Mouse (Mus musculus) spleen, adult 2 months (tissue): ENCODE measurements around the gene Pde4d. TPM values are rescaled to one million over a fixed set of nuclear protein-coding genes. Genes with fewer than 3 reads are reported as not detected.
"Not testable (repeated sequence)": the region's sequence is repeated elsewhere in the genome, so short reads cannot be mapped to it uniquely, and the experiment has no call there.

ENCODE experiments used
- DNase-seq, 2 experiments: peaks; one replicate each; pipeline versions ENCODE4 v3.0.0 to v3.0.0-alpha.2; 2012 to 2021; ENCODE audit warnings: low spot score in 2 of 2, low read depth in 1 of 2
- H3K27ac ChIP-seq: fragments of 200-500 bp; 2 replicates; pipeline ENCODE4 v1.5.1; 2012; ENCODE audit warnings: low read length, inconsistent platforms; ENCODE audit not compliant: insufficient read depth
- H3K27me3 ChIP-seq: fragments of 200-500 bp; 2 replicates; pipeline ENCODE4 v1.6.1; 2012; ENCODE audit warnings: mild to moderate bottlenecking, moderate library complexity, low read length, inconsistent platforms; ENCODE audit not compliant: control insufficient read depth, insufficient read depth
- H3K36me3 ChIP-seq: fragments of 200-500 bp; 2 replicates; pipeline ENCODE4 v1.6.1; 2012; ENCODE audit warnings: mild to moderate bottlenecking, low read length, inconsistent platforms; ENCODE audit not compliant: control insufficient read depth, insufficient read depth
- H3K4me1 ChIP-seq: fragments of 200-500 bp; 2 replicates; pipeline ENCODE4 v1.6.1; 2011; ENCODE audit warnings: inconsistent platforms; ENCODE audit not compliant: control insufficient read depth, insufficient read depth, insufficient read length
- H3K4me3 ChIP-seq: fragments of 200-500 bp; 2 replicates; pipeline ENCODE4 v1.5.1; 2011; ENCODE audit warnings: mild to moderate bottlenecking, inconsistent platforms; ENCODE audit not compliant: insufficient read depth, insufficient read length; ENCODE audit errors: extremely low read depth
- CTCF ChIP-seq: fragments of 200-500 bp; IDR thresholded peaks from 2 replicates; pipeline ENCODE4 v1.5.1; 2011; ENCODE audit warnings: mild to moderate bottlenecking, inconsistent platforms; ENCODE audit not compliant: insufficient read depth, insufficient read length, insufficient replicate concordance; ENCODE audit errors: extremely low read depth
- POLR2A ChIP-seq: fragments of 200-500 bp; IDR thresholded peaks from 2 replicates; pipeline ENCODE4 v1.6.1; 2011; ENCODE audit warnings: low read depth, low read length, inconsistent platforms
- WGBS: fragments of 180-500 bp; shearing (Covaris S2); methylation state at CpG from one replicate; pipeline ENCODE4 v1.1.7; 2018; 5-methylcytosine and 5-hydroxymethylcytosine counted together
- polyA plus RNA-seq: library from polyadenylated mRNA; depleted of rRNA; stranded (reverse); fragments of >200 nt; gene quantifications from 2 replicates; pipeline ENCODE4 v1.2.3, GENCODE M21; 2012

Pde4d gene
- polyA plus RNA-seq, 1 experiment: 4.8 TPM

- Histone ChIP-seq H3K27me3 (no peaks in the 10 kb centered on the region), H3K27ac (no peak overlapping the region), H3K4me1 (no peaks in the 10 kb centered on the region), H3K36me3 (no peaks in the 10 kb centered on the region), H3K4me3 (no peak overlapping the region)
- 78% methylated on average over 5 of the region's 5 CpGs for WGBS
- TF ChIP-seq CTCF: no peak
- peak in 1 of 2 experiments; percentile 16 for DNase-seq
These were observed 272.5 kb downstream of the Pde4d start for GRCm38 (mm10) chr13:108722234-108722633.

DNA sequence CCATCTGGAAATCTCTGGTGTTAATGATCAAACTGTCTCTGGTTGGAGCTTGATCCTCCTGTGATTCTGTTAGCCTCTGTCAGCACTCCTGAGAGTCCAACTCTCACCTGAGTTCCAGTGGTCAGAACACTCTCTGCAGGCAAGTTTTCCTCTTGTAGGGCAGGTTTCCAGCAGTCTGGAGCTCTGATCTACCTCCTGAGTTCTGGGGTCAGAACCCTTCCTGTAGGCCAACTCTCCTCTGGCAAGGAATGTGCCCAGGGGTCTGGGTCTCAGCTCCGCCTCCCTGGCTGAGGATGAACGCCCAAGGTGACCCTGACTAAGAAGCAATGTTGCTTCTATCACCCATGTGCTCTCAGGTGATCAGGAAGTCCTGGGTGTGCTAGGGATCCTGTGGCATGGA lies 284.6 kb downstream of the Pde4d start:
- not testable (repeated sequence) for H3K27ac ChIP-seq, H3K4me1 ChIP-seq, H3K27me3 ChIP-seq, H3K4me3 ChIP-seq, H3K36me3 ChIP-seq, DNase-seq
- WGBS: 77% methylated on average over 2 of the region's 2 CpGs

DNA sequence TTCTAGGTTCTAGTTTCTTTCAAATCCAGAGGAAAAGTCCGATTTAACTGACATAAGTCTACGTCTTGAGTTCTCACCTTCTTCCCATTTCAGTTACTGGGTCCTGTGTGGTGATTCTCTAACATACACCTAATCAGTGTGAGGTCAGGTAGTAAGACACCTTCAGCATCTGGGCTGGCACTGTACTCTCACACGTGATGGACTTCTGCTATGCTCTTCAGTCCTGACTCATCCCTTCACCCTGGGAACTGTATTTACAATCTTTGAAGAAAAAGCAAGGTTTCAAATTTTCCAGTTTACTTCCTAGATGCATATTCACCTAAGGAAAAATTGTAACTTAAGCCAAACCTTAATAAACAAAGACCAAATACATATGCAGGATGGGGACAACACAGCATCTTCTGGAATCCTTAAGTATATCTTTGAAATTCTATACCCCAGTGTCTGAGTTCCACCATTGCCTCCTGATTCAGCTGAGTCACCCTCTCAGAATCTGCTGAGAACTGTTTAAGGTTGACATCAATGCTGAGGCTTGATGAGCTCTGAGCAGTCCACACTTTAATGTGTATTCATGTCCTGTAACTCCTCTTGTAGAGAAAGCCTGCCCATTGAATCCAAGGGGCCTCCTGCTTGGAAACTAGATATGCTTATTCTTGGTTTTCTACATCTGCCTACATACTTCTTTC lies 301.6 kb downstream of the Pde4d start:
- Histone ChIP-seq H3K36me3 (no peaks in the 10 kb centered on the region), H3K4me1 (no peaks in the 10 kb centered on the region), H3K27me3 (no peaks in the 10 kb centered on the region), H3K27ac (no peak overlapping the region), H3K4me3 (no peak overlapping the region)
- TF ChIP-seq CTCF: no peak
- 83% methylated on average over 3 of the region's 3 CpGs for WGBS
- DNase-seq: no peak

DNA sequence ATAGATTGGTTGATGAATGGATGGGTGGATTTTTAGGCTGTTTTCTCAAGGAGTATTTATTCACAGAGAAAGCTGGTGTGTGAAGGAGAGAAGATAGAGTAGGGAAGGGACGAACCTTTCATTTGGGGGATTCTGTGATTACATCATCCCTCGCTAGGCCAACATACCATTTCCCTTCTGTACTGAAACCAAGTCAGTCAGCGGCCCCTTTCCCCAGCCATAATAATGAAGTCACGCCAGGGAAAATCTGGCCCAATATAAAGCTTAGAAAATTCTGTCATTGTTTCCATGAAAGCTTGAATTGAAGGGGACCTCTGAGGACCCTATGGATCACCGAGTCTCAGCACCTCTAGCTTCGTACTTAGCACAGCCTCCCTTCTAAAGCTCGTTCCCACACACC lies 307.7 kb downstream of the Pde4d start:
- TF ChIP-seq CTCF (no peak), POLR2A (no peak)

DNA sequence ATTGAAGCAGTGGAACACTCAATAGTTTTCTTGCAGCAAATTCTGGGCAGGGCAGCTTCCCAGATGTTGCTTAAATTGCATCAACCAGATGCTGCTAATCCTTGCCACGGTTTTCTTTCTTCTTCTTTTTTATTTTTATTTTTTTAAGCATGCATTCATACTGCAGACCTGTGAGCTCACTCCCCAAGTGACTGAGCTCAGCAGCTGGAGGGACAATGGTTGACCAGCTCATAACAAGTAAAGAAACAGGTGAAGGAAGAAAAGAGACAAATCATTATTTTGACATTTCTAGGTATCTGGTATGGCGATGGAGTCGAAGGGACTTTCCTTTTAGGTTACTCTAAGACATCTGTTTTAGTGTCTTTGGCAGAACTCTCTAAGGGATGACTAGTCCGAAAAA lies 308.6 kb downstream of the Pde4d start:
- H3K27ac ChIP-seq: no peak overlapping the region
- no peak overlapping the region for H3K4me3 ChIP-seq
- WGBS: 79% methylated on average over 4 of the region's 4 CpGs
- H3K27me3 ChIP-seq: no peaks in the 10 kb centered on the region
- TF ChIP-seq POLR2A (no peak), CTCF (no peak)
- DNase-seq: no peak
- H3K36me3 ChIP-seq: no peaks in the 10 kb centered on the region
- H3K4me1 ChIP-seq: no peaks in the 10 kb centered on the region

More for the DNA sequence above, 307.7 kb downstream of the Pde4d start:
- no peaks in the 10 kb centered on the region for H3K36me3 ChIP-seq
- DNase-seq: no peak
- no peak overlapping the region for H3K27ac ChIP-seq
- H3K27me3 ChIP-seq: no peaks in the 10 kb centered on the region
- WGBS: 80% methylated on average over 7 of the region's 7 CpGs
- no peaks in the 10 kb centered on the region for H3K4me1 ChIP-seq
- H3K4me3 ChIP-seq: no peak overlapping the region

DNA sequence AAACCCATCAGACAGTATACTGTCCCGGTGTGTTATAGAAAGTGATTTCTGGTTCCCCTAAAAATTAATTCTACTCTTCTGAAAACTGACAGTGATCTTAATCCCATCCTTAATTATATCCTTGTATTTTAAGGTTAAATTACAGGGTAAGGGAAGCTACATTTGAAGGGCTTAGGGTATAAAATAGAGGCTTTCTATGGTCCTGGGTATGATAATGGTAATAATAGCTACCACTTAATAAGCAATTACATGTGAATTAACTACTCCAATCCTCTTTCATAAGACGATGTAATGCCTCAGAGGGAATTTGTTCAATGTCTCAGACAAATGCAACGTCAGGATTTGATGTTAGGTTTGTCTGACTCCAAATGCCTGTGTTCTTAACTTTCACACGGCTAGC lies 309.4 kb downstream of the Pde4d start:
- Histone ChIP-seq H3K36me3 (no peaks in the 10 kb centered on the region), H3K4me1 (no peaks in the 10 kb centered on the region), H3K4me3 (no peak overlapping the region), H3K27ac (no peak overlapping the region), H3K27me3 (no peaks in the 10 kb centered on the region)
- 83% methylated on average over 4 of the region's 4 CpGs for WGBS
- TF ChIP-seq CTCF: no peak
- TF ChIP-seq POLR2A: no peak
- no peak for DNase-seq

- Histone ChIP-seq H3K27ac (no peak overlapping the region), H3K36me3 (no peaks in the 10 kb centered on the region), H3K27me3 (no peaks in the 10 kb centered on the region), H3K4me3 (no peak overlapping the region), H3K4me1 (no peaks in the 10 kb centered on the region)
- no peak for DNase-seq
- no peak for TF ChIP-seq CTCF
- TF ChIP-seq POLR2A: no peak
- WGBS: 84% methylated on average over 3 of the region's 3 CpGs
These were observed 313.5 kb downstream of the Pde4d start for GRCm38 (mm10) chr13:108763295-108763694.

DNA sequence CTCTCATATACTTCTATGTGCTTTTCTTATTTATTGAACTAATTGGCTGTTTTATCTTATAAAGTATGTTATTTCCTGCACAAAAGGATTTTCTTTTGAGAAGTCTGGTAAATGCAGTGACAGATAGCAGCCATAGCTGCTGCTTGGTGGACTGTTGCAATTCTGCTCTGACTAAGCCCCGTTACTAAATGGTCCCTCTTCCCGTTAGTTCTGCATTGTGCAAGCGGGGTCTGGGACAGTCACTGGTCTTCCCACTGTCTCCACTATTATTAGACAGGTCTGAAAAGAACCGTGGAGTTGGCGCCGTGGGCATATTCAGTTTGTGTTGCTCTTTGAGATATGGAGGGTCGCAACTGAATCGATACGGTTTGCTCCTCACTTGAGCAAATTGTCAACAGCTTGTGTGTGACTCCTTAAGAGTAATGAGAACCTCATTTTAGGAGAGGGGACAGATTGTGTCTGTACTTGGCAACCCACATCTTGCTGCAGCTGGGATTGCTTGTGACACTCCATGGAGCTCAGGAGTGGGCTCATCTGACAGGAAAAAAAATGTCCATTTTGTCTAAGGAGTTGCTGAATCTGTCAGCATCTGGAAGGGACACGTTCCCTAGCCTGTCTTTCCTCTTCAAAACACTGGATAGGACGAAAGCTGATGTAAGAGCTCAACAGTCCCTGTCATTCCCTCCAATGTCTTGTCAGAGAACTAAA lies 316.4 kb downstream of the Pde4d start:
- H3K36me3 ChIP-seq: no peaks in the 10 kb centered on the region
- no peak for DNase-seq
- 85% methylated on average over 11 of the region's 11 CpGs for WGBS
- H3K27me3 ChIP-seq: no peaks in the 10 kb centered on the region
- H3K27ac ChIP-seq: no peak overlapping the region
- H3K4me3 ChIP-seq: no peak overlapping the region
- TF ChIP-seq POLR2A: no peak
- TF ChIP-seq CTCF: no peak
- no peaks in the 10 kb centered on the region for H3K4me1 ChIP-seq
